Mouse (Mus musculus): ENCODE data around the gene Olfr772. TPM values are rescaled to one million over a fixed set of nuclear protein-coding genes. Genes with fewer than 3 reads are reported as not detected.
"Not testable (repeated sequence)": the region's sequence is repeated elsewhere in the genome, so short reads cannot be mapped to it uniquely, and the experiment has no call there.

Gene Olfr772
- not detected in 2 replicates for polyA plus RNA-seq (2016; fragmentation: Nextera tagmentation; extraction: Ambion mirVana)

- not testable (repeated sequence) for H3K4me1 ChIP-seq; H3K9me3 ChIP-seq; H3K27me3 ChIP-seq (replicated peaks; ENCODE audit: low read depth, poor library complexity, severe bottlenecking); DNase-seq (ENCODE audit: low spot score); H3K4me3 ChIP-seq; H3K36me3 ChIP-seq (replicated peaks); H3K27ac ChIP-seq (replicated peaks)
- WGBS = 84% methylated on average over 4 of the region's 4 CpGs
Observed at GRCm38 (mm10) chr10:129177821-129178220, at the start of gene Olfr772. Gene Olfr772, minus strand, starts transcription at chr10:129177921.

- not testable (repeated sequence) for H3K4me3 ChIP-seq; H3K27me3 ChIP-seq (replicated peaks; ENCODE audit: low read depth, poor library complexity, severe bottlenecking); H3K4me1 ChIP-seq; H3K36me3 ChIP-seq (replicated peaks); DNase-seq (ENCODE audit: low spot score); H3K9me3 ChIP-seq; H3K27ac ChIP-seq (replicated peaks)
Observed at GRCm38 (mm10) chr10:129187319-129187718, 9.6 kb upstream of the Olfr772 start, which contains the start of gene Olfr773. Gene Olfr773, minus strand, starts transcription at chr10:129187419.

DNA sequence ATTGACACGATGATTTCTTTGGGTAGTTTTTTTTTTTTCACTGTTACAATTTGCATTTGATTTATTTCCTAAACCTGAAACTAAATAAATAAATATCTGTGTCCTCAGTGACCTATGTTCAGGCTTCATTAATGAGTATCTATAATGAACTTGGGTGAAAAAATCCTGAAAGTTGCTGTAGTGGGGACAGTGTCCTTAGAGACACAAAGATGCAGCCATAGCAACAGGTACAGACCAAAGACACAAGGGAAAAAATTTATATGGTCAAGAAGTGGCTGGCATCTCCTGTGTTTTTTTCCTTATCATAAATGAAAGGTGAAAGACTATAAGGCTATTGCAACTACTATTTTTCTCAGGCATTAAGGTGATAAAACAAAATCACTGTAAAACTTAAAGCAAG lies 13.1 kb downstream of the Olfr772 start, which contains the start of gene Olfr771:
TSS of gene Olfr771 (minus strand) at position 101 of the 400 bp plus-strand sequence.
- no peaks in the 10 kb centered on the region for H3K27me3 ChIP-seq (replicated peaks; ENCODE audit: low read depth, poor library complexity, severe bottlenecking)
- no peaks in the 10 kb centered on the region for H3K9me3 ChIP-seq
- WGBS = 91% methylated on average over 1 of the region's 1 CpGs

DNA sequence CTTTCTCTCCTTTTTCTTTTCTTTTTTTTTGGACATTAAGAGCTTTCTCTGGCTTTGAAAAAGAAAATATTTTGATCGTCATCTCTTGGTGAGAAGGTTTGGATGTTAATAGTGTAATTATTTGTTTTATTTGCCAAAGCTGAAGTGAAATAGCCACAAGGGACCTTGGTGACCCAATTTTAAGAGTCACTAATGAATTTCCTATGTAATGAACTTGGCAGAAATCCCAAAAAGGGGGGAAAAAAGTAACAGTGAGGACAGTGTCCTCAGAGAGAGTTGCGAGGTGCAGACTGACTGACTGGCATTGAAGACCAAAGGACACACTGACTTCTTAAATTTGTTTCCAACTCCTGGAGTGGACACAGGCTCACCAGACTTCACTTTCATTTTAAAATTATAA lies 38.8 kb downstream of the Olfr772 start, which contains the start of gene Olfr770:
TSS of gene Olfr770 (minus strand) at position 101 of the 400 bp plus-strand sequence.
- H3K36me3 ChIP-seq (replicated peaks) = no peaks in the 10 kb centered on the region
- no peaks in the 10 kb centered on the region for H3K27me3 ChIP-seq (replicated peaks; ENCODE audit: low read depth, poor library complexity, severe bottlenecking)
- DNase-seq (ENCODE audit: low spot score) = no peak
- H3K9me3 ChIP-seq = no peaks in the 10 kb centered on the region
- no peak within 1 kb of the TSS for H3K4me3 ChIP-seq
- no peaks in the 10 kb centered on the region for H3K4me1 ChIP-seq
- H3K27ac ChIP-seq (replicated peaks) = no peak within 1 kb of the TSS
- WGBS = 87% methylated on average over 2 of the region's 2 CpGs

More for the DNA sequence above, 13.1 kb downstream of the Olfr772 start, which contains the start of gene Olfr771:
- DNase-seq (ENCODE audit: low spot score) = no peak
- Histone ChIP-seq H3K4me1 (no peaks in the 10 kb centered on the region), H3K36me3 (replicated peaks) (no peaks in the 10 kb centered on the region), H3K27ac (replicated peaks) (no peak within 1 kb of the TSS), H3K4me3 (no peak within 1 kb of the TSS)

Other genes starting within 250 kb of the Olfr772 start
- 1.8 and 2.7 TPM in 2 replicates for gene Itga7, start 244.1 kb downstream of the Olfr772 start, polyA plus RNA-seq (2016; fragmentation: Nextera tagmentation; extraction: Ambion mirVana)
- not detected in 2 replicates for gene Mettl7b, start 216.9 kb downstream of the Olfr772 start, polyA plus RNA-seq (2016; fragmentation: Nextera tagmentation; extraction: Ambion mirVana)
- gene Olfr9, start 188.5 kb downstream of the Olfr772 start, polyA plus RNA-seq (2016; fragmentation: Nextera tagmentation; extraction: Ambion mirVana) = not detected in 2 replicates
- not detected in 2 replicates for gene Olfr763, start 167.1 kb downstream of the Olfr772 start, polyA plus RNA-seq (2016; fragmentation: Nextera tagmentation; extraction: Ambion mirVana)
- gene Olfr764-ps1, start 138.0 kb downstream of the Olfr772 start, polyA plus RNA-seq (2016; fragmentation: Nextera tagmentation; extraction: Ambion mirVana) = not detected in 2 replicates
- gene Olfr765, start 127.9 kb downstream of the Olfr772 start, polyA plus RNA-seq (2016; fragmentation: Nextera tagmentation; extraction: Ambion mirVana) = not detected in 2 replicates
- not detected in 2 replicates for gene Olfr766-ps1, start 108.9 kb downstream of the Olfr772 start, polyA plus RNA-seq (2016; fragmentation: Nextera tagmentation; extraction: Ambion mirVana)
- gene Olfr767, start 95.0 kb downstream of the Olfr772 start, polyA plus RNA-seq (2016; fragmentation: Nextera tagmentation; extraction: Ambion mirVana) = not detected in 2 replicates
- gene Olfr768, start 78.5 kb downstream of the Olfr772 start, polyA plus RNA-seq (2016; fragmentation: Nextera tagmentation; extraction: Ambion mirVana) = not detected in 2 replicates
- gene Olfr769, start 60.1 kb downstream of the Olfr772 start, polyA plus RNA-seq (2016; fragmentation: Nextera tagmentation; extraction: Ambion mirVana) = not detected in 2 replicates
- gene Olfr770, start 38.9 kb downstream of the Olfr772 start, polyA plus RNA-seq (2016; fragmentation: Nextera tagmentation; extraction: Ambion mirVana) = not detected in 2 replicates
- gene Olfr771, start 13.2 kb downstream of the Olfr772 start, polyA plus RNA-seq (2016; fragmentation: Nextera tagmentation; extraction: Ambion mirVana) = not detected in 2 replicates
- not detected in 2 replicates for gene Olfr773, start 9.5 kb upstream of the Olfr772 start, polyA plus RNA-seq (2016; fragmentation: Nextera tagmentation; extraction: Ambion mirVana)
- not detected in 2 replicates for gene Olfr774, start 58.3 kb upstream of the Olfr772 start, polyA plus RNA-seq (2016; fragmentation: Nextera tagmentation; extraction: Ambion mirVana)
- gene Olfr775, start 70.5 kb upstream of the Olfr772 start, polyA plus RNA-seq (2016; fragmentation: Nextera tagmentation; extraction: Ambion mirVana) = not detected in 2 replicates
- gene Olfr776, start 81.2 kb upstream of the Olfr772 start, polyA plus RNA-seq (2016; fragmentation: Nextera tagmentation; extraction: Ambion mirVana) = not detected in 2 replicates
- not detected in 2 replicates for gene Olfr777, start 93.6 kb upstream of the Olfr772 start, polyA plus RNA-seq (2016; fragmentation: Nextera tagmentation; extraction: Ambion mirVana)
- gene Olfr780, start 140.2 kb upstream of the Olfr772 start, polyA plus RNA-seq (2016; fragmentation: Nextera tagmentation; extraction: Ambion mirVana) = not detected in 2 replicates
- not detected in 2 replicates for gene Olfr781, start 150.9 kb upstream of the Olfr772 start, polyA plus RNA-seq (2016; fragmentation: Nextera tagmentation; extraction: Ambion mirVana)
- gene Olfr782, start 170.9 kb upstream of the Olfr772 start, polyA plus RNA-seq (2016; fragmentation: Nextera tagmentation; extraction: Ambion mirVana) = not detected in 2 replicates
- 0.05 and 0.06 TPM in 2 replicates for gene Olfr784, start 206.2 kb upstream of the Olfr772 start, polyA plus RNA-seq (2016; fragmentation: Nextera tagmentation; extraction: Ambion mirVana)
- gene Olfr785, start 227.5 kb upstream of the Olfr772 start, polyA plus RNA-seq (2016; fragmentation: Nextera tagmentation; extraction: Ambion mirVana) = not detected in 2 replicates
- gene Olfr786, start 249.4 kb upstream of the Olfr772 start, polyA plus RNA-seq (2016; fragmentation: Nextera tagmentation; extraction: Ambion mirVana) = not detected in 2 replicates